Mouse (Mus musculus): ENCODE data around the gene Rasgef1b.

DNA sequence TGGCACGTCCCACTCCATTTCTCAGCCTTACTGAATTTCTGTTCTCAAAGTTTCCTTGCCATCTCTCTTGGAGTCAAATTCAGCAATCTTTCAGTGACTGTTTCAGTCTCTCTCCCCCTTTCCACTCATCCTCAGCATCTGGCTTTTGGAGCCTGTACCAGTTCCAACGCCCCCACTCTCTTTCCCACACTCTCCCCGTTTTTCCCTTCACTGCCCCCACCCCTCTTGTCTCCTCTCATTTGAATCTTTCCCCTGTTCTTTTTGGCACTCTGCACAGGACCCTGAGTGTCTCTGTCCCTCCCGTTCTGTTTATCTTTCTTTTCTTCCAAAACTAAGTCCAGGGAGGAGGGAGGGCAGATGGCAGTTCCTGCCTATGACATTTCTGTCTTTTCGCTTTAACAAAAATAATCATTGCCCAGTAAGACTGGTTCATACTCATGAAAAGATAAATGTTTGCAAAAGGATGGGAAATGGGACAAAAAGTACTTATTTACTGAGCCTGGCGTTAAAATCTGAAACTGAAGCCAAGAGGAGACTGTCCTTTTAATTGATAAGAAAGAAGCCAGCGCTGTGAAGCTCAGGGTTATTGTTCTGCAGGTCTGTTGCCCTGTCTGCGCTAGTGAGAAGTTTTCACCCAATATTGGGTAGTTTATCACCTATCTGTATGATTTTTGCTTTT is 388.4 kb downstream of the Rasgef1b start:
- TF ChIP-seq CTCF (IDR thresholded peaks at IDR 0.05; ENCODE audit: insufficient read depth, low read length): no peak
- TF ChIP-seq POLR2A (IDR thresholded peaks at IDR 0.05; ENCODE audit: borderline replicate concordance, extremely low read depth, low read depth, low read length): no peak
